Mouse (Mus musculus) cortical plate, adult 2 months (tissue): ENCODE results near the gene Dnajb2.

ENCODE experiments used
- CTCF ChIP-seq: fragments of 200-500 bp; IDR thresholded peaks from 2 replicates; pipeline ENCODE4 v1.5.1; 2011; ENCODE audit warnings: mild to moderate bottlenecking, control low read depth, low read length; ENCODE audit not compliant: insufficient read depth; ENCODE audit errors: extremely low read depth
- POLR2A ChIP-seq: fragments of 200-500 bp; IDR thresholded peaks from 2 replicates; pipeline ENCODE4 v1.6.1; 2011; ENCODE audit warnings: mild to moderate bottlenecking, low read length, control low read depth; ENCODE audit not compliant: insufficient read depth; ENCODE audit errors: extremely low read depth

DNA sequence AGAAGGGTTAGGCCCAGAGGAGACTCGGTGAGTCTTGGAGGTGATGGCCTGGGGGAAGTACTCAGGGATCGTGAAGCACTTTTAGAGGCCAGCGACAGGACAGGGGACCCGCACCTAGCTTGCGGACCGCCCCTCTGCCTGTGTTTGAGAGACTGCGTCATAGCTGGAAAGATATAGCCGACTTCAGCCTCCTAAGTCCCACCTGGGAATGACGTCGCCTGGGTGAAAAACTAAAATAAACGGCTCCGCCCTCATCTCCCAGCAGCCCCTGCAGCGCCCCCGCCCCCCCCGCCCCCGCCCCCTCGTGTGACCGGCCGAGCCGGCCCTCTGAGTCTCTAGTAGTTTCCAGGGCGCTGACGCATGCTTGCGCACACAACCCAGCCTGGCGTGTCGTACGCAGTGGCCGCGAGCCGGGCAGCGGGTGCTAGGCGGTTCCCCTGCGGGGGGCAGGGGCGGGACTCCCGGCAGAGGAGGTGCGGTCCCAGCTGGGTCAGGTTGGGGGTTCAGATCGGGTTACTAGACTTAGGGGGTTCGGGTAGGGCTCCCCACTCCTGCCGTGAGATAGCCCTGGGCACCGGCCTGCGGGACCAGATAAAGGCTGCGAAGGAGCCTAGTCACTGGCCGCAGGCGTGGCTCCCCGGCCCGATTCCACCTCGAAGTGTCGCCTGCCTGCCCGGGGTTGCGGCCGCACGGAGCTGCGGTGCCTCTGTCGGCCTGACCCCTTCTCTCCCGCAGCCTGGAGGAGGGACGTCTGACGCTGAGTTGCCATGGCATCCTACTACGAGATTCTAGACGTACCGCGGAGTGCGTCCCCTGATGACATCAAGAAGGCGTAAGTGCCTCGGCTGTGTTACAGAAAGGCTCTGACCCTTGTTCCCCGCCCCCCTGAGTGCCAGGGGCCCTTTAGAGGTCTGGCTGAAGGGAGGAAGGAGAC lies at the start of gene Dnajb2:
- TF ChIP-seq CTCF, result no peak
- peak; percentile 88 for TF ChIP-seq POLR2A
